Comparison of ENCODE assay signal across 8 mouse cellular contexts in genomic region chr12:102743589-102744574, GRCm38 (mm10). TPM values are rescaled to one million over a fixed set of nuclear protein-coding genes. Genes with fewer than 3 reads are reported as not detected.
DNase-seq lines count a peak whose midpoint lies in the region; ATAC-seq lines count a peak whose summit lies in the region.

Gene Moap1 (minus strand): TSS chr12:102743661.
Gene Tmem251 (plus strand): TSS chr12:102743762.

- DNase-seq in adipocyte (ENCODE audit: low spot score): peak; percentile 84
- peak; percentile 68 to 73 for DNase-seq in gastrocnemius, adult 8-10 months (ENCODE audit: low spot score in 2 of 2)
- peak; percentile 96 for DNase-seq in induced T-regulatory cell, adult 2 months (ENCODE audit: low read depth)
- DNase-seq in left cerebral cortex, postnatal 14 days (ENCODE audit: low spot score in 2 of 2): peak; percentile 88 to 91
- DNase-seq in right cerebral cortex, postnatal 14 days: peak; percentile 91
- DNase-seq in urinary bladder, postnatal 25 days (ENCODE audit: low spot score): peak; percentile 80

- ATAC-seq in common myeloid progenitor, adult 5-6 weeks (replicated peaks; ENCODE audit: low read depth, poor library complexity, severe bottlenecking): peak; percentile 86
- ATAC-seq in megakaryocyte-erythroid progenitor cell, adult 5-6 weeks (replicated peaks; ENCODE audit: low FRiP score, low TSS enrichment, poor library complexity, severe bottlenecking): peak; percentile 90

- intact Hi-C loops in left cerebral cortex, postnatal 14 days (cut with DNase I): no loop called here

RNA-seq across cellular contexts. Expression of gene Moap1, which starts in this region (rescaled TPM):
- total RNA-seq in common myeloid progenitor, adult 5-6 weeks (2017): 5.5 and 11.6 TPM in 2 replicates
- total RNA-seq in gastrocnemius, adult 8-10 months (2022): 1 to 10 TPM; 3.8 to 4.7 (median 4.2) TPM
- total RNA-seq in left cerebral cortex, postnatal 14 days (2021): 10 to 100 TPM; 37.4 to 38.3 TPM
- total RNA-seq in megakaryocyte-erythroid progenitor cell, adult 5-6 weeks (2014; fragmentation: Nextera tagmentation): 3.8 and 8.2 TPM in 2 replicates
- total RNA-seq in megakaryocyte-erythroid progenitor cell, adult 5-6 weeks (2017): 11.5 and 15.8 TPM in 2 replicates

RNA-seq across cellular contexts. Expression of gene Tmem251, which starts in this region (rescaled TPM):
- 11.3 and 11.9 TPM in 2 replicates for total RNA-seq in common myeloid progenitor, adult 5-6 weeks (2017)
- total RNA-seq in gastrocnemius, adult 8-10 months (2022): 1 to 10 TPM; 2.3 to 4.2 (median 2.5) TPM
- total RNA-seq in left cerebral cortex, postnatal 14 days (2021): 1 to 10 TPM; 4.9 to 5.1 TPM
- total RNA-seq in megakaryocyte-erythroid progenitor cell, adult 5-6 weeks (2014; fragmentation: Nextera tagmentation): 9.2 and 13.8 TPM in 2 replicates
- 8.1 and 10.8 TPM in 2 replicates for total RNA-seq in megakaryocyte-erythroid progenitor cell, adult 5-6 weeks (2017)

Comparison
In these comparisons a context has a peak if more than half of its experiments do, and no peak if none do; other contexts are left out.
1. Peak in every context shown above with its lines: DNase-seq and ATAC-seq.